Mouse (Mus musculus) embryo, embryonic 9.5 days (tissue): Measurements from ENCODE around the gene Hrc.
"Not testable (repeated sequence)": the region's sequence is repeated elsewhere in the genome, so short reads cannot be mapped to it uniquely, and the experiment has no call there.

Experiments
- DNase-seq: peaks from one replicate; pipeline ENCODE4 v3.0.0-alpha.2; 2017; ENCODE audit errors: extremely low spot score

Hrc gene

GRCm38 (mm10) chr7:45333431-45333982 lies 1.6 kb upstream of the Hrc start, which contains the start of gene Trpm4:
Gene Trpm4 (minus strand): TSS chr7:45333780.
- peak; percentile 86 for DNase-seq

DNA sequence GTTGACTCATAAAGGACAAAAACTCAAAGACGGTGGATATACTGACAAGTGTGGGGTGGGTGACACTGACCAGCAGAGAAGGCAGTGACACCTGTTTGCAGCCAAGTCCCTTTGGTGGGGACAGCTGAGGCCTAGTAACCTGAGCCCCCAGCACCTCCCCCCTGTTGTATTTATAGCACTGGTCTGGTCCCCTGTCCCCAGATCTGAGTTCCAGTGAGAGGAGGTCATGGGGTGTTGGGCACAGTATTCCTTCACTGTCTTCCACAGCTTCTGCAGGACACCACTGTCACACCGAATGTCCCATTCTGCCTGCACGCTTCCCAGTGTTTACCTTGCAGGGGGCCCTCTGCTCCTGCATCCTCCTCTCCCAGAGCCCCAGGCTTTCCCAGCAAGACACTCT lies 485 bp upstream of the Hrc start:
- no peak for DNase-seq

DNA sequence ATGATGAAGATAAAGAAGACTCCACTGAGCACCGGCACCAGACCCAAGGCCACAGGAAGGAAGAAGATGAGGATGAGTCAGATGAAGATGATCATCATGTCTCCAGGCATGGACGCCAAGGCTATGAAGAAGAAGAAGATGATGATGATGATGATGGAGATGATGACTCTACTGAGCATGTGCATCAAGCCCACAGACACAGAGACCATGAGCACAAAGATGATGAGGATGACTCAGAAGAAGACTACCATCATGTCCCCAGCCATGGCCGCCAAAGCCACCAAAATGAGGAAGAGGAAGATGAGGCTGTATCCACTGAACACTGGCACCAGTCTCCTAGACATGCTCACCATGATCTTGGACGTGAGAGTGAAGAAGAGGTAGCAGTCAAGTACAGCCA lies 1.2 kb downstream of the Hrc start:
- DNase-seq, result no peak

GRCm38 (mm10) chr7:45337469-45337868 lies 2.4 kb downstream of the Hrc start:
- no peak for DNase-seq

- peak; percentile 63 for DNase-seq
Observed at GRCm38 (mm10) chr7:45338161-45338911, 3.2 kb downstream of the Hrc start.

DNA sequence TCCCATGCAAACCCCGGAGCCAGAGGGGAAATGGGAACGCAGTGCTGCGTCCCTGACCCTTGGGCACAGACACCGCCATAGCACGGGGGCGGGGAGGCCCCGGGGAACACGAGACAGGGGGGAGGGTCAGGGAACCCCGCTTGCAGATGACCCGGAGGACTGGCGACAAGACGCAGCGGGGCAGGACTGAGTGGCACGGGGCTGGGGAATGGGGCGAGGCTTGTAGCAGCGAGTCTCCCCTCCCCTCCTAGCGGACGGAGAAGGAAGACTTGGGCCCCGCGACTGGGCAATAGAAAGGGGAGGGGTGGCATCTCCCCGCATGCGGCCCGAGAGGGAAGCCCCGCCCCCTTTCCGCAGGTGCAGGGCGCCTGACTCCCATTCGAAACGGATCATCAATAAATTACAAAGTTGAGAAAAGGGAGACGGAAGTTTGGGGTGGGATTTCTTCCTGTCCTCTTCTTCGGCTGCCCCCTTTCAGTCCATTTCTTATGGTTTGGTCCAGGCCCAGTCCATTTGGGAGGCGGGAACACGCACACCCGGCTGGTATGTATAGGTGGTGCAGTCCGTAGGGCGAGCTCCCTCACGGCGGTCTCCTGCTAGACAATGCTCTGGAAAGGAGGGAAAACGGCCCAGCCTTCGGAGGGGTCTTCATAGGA lies 4.4 kb downstream of the Hrc start:
- DNase-seq, result peak; percentile 92

GRCm38 (mm10) chr7:45340066-45340442 lies 5.0 kb downstream of the Hrc start:
- peak; percentile 32 for DNase-seq

GRCm38 (mm10) chr7:45340669-45341068 lies 5.6 kb downstream of the Hrc start:
- DNase-seq, result peak; percentile 75

GRCm38 (mm10) chr7:45341303-45341702 lies 6.2 kb downstream of the Hrc start:
- DNase-seq, result peak; percentile 87

DNA sequence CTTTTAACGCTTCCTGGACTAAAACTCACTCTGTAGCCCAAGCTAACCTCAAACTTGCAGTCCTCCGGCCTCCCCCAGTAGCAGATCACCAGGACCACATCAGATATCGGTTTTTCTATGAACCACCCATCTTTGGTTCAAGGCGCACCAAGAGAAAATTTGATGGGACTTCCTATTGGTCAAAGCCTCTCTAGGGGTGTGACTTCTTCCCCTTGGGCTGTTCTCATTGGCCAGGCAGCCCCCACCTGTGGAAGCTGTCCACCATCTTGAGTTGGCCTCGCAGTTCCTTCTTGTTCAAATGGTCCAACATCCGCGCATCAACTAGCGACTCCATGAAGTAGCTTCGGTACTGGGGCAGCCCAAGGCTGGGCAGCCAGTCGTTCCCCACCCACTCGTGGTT lies 7.0 kb downstream of the Hrc start:
- no peak for DNase-seq

DNA sequence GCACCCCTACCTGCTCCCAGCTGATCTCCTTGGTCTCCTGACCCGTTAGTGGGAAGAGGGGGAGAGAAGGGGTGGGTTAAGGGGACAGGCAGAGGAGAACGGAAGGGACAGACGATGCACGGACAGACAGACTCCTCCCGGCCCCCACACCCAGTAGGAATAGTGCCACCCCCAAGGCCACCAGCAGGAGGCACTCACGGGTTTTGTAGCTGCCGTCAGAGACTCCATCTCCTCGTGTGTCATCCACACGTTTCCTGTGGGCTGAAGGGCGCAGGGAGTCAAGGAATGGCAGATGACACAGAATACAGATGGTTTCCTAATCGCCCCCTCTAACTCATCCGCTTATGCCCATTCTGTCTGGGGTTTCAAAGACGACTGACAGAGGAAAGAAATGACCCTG lies 8.5 kb downstream of the Hrc start:
- no peak for DNase-seq

- no peak for DNase-seq
Observed at GRCm38 (mm10) chr7:45346905-45347304, 11.8 kb downstream of the Hrc start.

DNA sequence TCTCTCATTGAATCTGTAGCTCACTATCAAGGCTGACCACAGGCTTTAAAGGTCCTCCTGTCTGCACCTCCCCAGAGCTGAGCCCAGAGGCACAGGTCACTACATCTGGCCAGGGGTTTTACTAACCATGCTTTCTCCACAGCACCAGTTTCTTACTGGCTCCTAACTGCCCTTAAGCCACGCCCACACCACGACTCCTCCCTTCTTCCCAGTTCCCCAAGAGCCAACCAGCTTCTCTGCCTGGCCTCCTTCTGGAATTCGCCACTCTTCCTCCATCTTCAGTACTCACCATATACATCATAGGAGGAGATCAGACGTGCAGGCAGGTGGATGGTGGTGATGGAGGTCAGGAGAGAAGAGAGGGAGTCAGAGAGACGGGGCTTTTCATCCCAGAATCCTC lies 18.0 kb downstream of the Hrc start:
- no peak for DNase-seq

- DNase-seq, result no peak
Observed at GRCm38 (mm10) chr7:45355318-45356020, 20.4 kb downstream of the Hrc start.

- no peak for DNase-seq
Observed at GRCm38 (mm10) chr7:45356087-45356486, 21.0 kb downstream of the Hrc start.

GRCm38 (mm10) chr7:45359081-45359480 lies 24.0 kb downstream of the Hrc start:
- not testable (repeated sequence) for DNase-seq

GRCm38 (mm10) chr7:45360404-45361125 lies 25.5 kb downstream of the Hrc start:
- no peak for DNase-seq

DNA sequence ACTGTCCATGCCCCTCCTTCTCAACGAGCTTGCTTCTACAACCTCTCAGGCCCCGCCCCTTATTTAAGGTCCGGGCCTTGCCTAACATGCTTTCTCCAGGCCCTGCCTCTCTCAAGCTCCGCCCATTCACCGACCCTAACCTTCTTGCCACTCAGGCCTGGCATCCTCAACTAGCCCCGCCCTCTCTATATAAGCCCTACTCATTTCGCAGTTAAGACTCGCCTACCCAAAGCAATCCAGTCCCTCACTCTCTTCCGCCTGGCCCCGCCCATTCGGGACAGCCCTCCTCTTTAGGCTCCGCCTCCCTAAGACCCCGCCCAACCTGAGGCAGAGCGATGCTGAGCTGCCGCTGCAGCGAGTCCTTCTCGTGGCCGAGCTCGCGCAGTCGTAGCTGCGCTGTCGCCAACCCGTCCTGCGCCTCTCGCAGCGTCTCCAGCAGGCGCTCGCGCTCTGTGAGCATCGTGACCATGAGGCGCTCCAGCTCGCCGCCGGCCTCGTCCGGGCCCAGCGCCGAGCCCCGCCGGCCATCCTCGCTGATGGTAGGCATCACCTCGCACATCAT lies 26.2 kb downstream of the Hrc start:
- DNase-seq, result peak; percentile 92

DNA sequence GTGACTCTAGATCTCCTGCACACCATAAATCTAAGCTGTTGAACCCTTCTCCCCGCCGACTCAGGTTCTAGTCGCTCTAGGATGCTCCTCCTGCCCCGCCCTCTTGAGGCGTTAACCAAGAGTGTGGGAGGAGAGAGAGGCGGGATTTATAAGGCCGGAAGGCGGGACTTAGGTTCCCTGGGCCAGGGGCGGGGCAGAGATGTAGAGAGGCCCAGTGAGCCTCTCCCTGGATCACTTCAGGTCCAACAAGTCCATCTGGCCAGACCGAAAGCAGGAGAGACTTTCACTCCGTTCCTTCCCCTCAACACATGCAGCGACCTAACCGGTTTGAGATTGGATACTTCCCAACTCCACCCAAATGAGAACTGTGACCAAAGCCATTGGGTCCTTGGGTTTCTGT lies 27.7 kb downstream of the Hrc start:
- DNase-seq, result peak; percentile 53

- no peak for DNase-seq
Observed at GRCm38 (mm10) chr7:45363983-45364382, 28.9 kb downstream of the Hrc start.
